Mouse (Mus musculus): Measurements from ENCODE around the gene Ubn2. TPM values are rescaled to one million over a fixed set of nuclear protein-coding genes. Genes with fewer than 3 reads are reported as not detected.
"Not testable (repeated sequence)": the region's sequence is repeated elsewhere in the genome, so short reads cannot be mapped to it uniquely, and the experiment has no call there.

Ubn2 gene
- polyA plus RNA-seq, 1 experiment from 2014 or later: 22.9 TPM

- not testable (repeated sequence) for H3K4me1 ChIP-seq (ENCODE audit: control insufficient read depth, insufficient read depth, low read length); H3K36me3 ChIP-seq (ENCODE audit: control insufficient read depth, insufficient read depth, low read length); H3K4me2 ChIP-seq (replicated peaks; ENCODE audit: low read depth, low read length); H3K27me3 ChIP-seq (ENCODE audit: control insufficient read depth, insufficient read depth, low read length); H3K9me3 ChIP-seq (ENCODE audit: control insufficient read depth, low read depth, low read length); H3K9ac ChIP-seq (replicated peaks; ENCODE audit: low read depth, low read length); H3K4me3 ChIP-seq (ENCODE audit: low read depth, low read length); H3K27ac ChIP-seq (ENCODE audit: low read length); ATAC-seq (ENCODE audit: insufficient number of reproducible peaks, insufficient read depth, low FRiP score, low read depth)
- 87% methylated on average over 2 of the region's 2 CpGs for WGBS
These were observed 113.3 kb downstream of the Ubn2 start for GRCm38 (mm10) chr6:38547005-38547404.

GRCm38 (mm10) chr6:38547707-38548106 is 114.0 kb downstream of the Ubn2 start:
- Histone ChIP-seq H3K27me3 (ENCODE audit: control insufficient read depth, insufficient read depth, low read length) (no peaks in the 10 kb centered on the region), H3K27ac (ENCODE audit: low read length) (no peak overlapping the region), H3K9me3 (ENCODE audit: control insufficient read depth, low read depth, low read length) (no peaks in the 10 kb centered on the region), H3K4me1 (ENCODE audit: control insufficient read depth, insufficient read depth, low read length) (0 out of 2 replicates have a peak, but pooled peaks cover 4% of the 10 kb centered on the region), H3K9ac (replicated peaks; ENCODE audit: low read depth, low read length) (no peak overlapping the region), H3K4me3 (ENCODE audit: low read depth, low read length) (no peak overlapping the region), H3K4me2 (replicated peaks; ENCODE audit: low read depth, low read length) (no peak overlapping the region), H3K36me3 (ENCODE audit: control insufficient read depth, insufficient read depth, low read length) (no peaks in the 10 kb centered on the region)
- WGBS: 61% methylated on average over 1 of the region's 1 CpGs
- ATAC-seq (ENCODE audit: insufficient number of reproducible peaks, insufficient read depth, low FRiP score, low read depth): no peak

GRCm38 (mm10) chr6:38548595-38548994 is 114.8 kb downstream of the Ubn2 start:
- ATAC-seq (ENCODE audit: insufficient number of reproducible peaks, insufficient read depth, low FRiP score, low read depth); H3K4me1 ChIP-seq (ENCODE audit: control insufficient read depth, insufficient read depth, low read length); H3K4me3 ChIP-seq (ENCODE audit: low read depth, low read length); H3K27me3 ChIP-seq (ENCODE audit: control insufficient read depth, insufficient read depth, low read length); H3K9me3 ChIP-seq (ENCODE audit: control insufficient read depth, low read depth, low read length); H3K4me2 ChIP-seq (replicated peaks; ENCODE audit: low read depth, low read length); H3K27ac ChIP-seq (ENCODE audit: low read length); H3K36me3 ChIP-seq (ENCODE audit: control insufficient read depth, insufficient read depth, low read length); H3K9ac ChIP-seq (replicated peaks; ENCODE audit: low read depth, low read length): not testable (repeated sequence)
- 92% methylated on average over 7 of the region's 7 CpGs for WGBS

GRCm38 (mm10) chr6:38549840-38550239 is 116.1 kb downstream of the Ubn2 start:
- not testable (repeated sequence) for H3K27ac ChIP-seq (ENCODE audit: low read length); H3K27me3 ChIP-seq (ENCODE audit: control insufficient read depth, insufficient read depth, low read length); H3K36me3 ChIP-seq (ENCODE audit: control insufficient read depth, insufficient read depth, low read length); ATAC-seq (ENCODE audit: insufficient number of reproducible peaks, insufficient read depth, low FRiP score, low read depth); H3K9me3 ChIP-seq (ENCODE audit: control insufficient read depth, low read depth, low read length)
- peak overlapping the region; percentile 66 for H3K4me2 ChIP-seq (replicated peaks; ENCODE audit: low read depth, low read length)
- WGBS: 82% methylated on average over 6 of the region's 6 CpGs
- H3K9ac ChIP-seq (replicated peaks; ENCODE audit: low read depth, low read length): 0 out of 2 replicates have a peak overlapping the region, but pooled peaks have one; percentile 90
- peak overlapping the region; percentile 72; the same call in 1 of the 2 replicates for H3K4me3 ChIP-seq (ENCODE audit: low read depth, low read length)
- H3K4me1 ChIP-seq (ENCODE audit: control insufficient read depth, insufficient read depth, low read length): peaks cover 12% of the 10 kb centered on the region; the same call in 1 of the 2 replicates

- Histone ChIP-seq H3K4me3 (ENCODE audit: low read depth, low read length) (peak overlapping the region; percentile 72), H3K4me1 (ENCODE audit: control insufficient read depth, insufficient read depth, low read length) (peaks cover 12% of the 10 kb centered on the region; the same call in 1 of the 2 replicates), H3K36me3 (ENCODE audit: control insufficient read depth, insufficient read depth, low read length) (peaks cover 4% of the 10 kb centered on the region; the same call in 1 of the 2 replicates), H3K27ac (ENCODE audit: low read length) (peak overlapping the region; percentile 99), H3K4me2 (replicated peaks; ENCODE audit: low read depth, low read length) (peak overlapping the region; percentile 66), H3K27me3 (ENCODE audit: control insufficient read depth, insufficient read depth, low read length) (no peaks in the 10 kb centered on the region), H3K9ac (replicated peaks; ENCODE audit: low read depth, low read length) (peak overlapping the region; percentile 90), H3K9me3 (ENCODE audit: control insufficient read depth, low read depth, low read length) (no peaks in the 10 kb centered on the region)
- ATAC-seq (ENCODE audit: insufficient number of reproducible peaks, insufficient read depth, low FRiP score, low read depth): peak; percentile 15
- WGBS: 5% methylated on average over 28 of the region's 28 CpGs
These were observed 116.7 kb downstream of the Ubn2 start for GRCm38 (mm10) chr6:38550250-38551061.

- Histone ChIP-seq H3K9me3 (ENCODE audit: control insufficient read depth, low read depth, low read length) (no peaks in the 10 kb centered on the region), H3K4me1 (ENCODE audit: control insufficient read depth, insufficient read depth, low read length) (peaks cover 12% of the 10 kb centered on the region; the same call in 1 of the 2 replicates), H3K9ac (replicated peaks; ENCODE audit: low read depth, low read length) (peak within 1 kb of the TSS; percentile 94), H3K4me2 (replicated peaks; ENCODE audit: low read depth, low read length) (peak within 1 kb of the TSS; percentile 66), H3K27me3 (ENCODE audit: control insufficient read depth, insufficient read depth, low read length) (no peaks in the 10 kb centered on the region), H3K36me3 (ENCODE audit: control insufficient read depth, insufficient read depth, low read length) (peaks cover 4% of the 10 kb centered on the region; the same call in 1 of the 2 replicates), H3K27ac (ENCODE audit: low read length) (peak within 1 kb of the TSS; percentile 99), H3K4me3 (ENCODE audit: low read depth, low read length) (peak within 1 kb of the TSS; percentile 72)
- peak; percentile 90 for ATAC-seq (ENCODE audit: insufficient number of reproducible peaks, insufficient read depth, low FRiP score, low read depth)
- WGBS: under 1% methylated on average over 82 of the region's 98 CpGs
These were observed 117.6 kb downstream of the Ubn2 start, which contains the start of gene Luc7l2 for GRCm38 (mm10) chr6:38551062-38551988. Luc7l2 (plus strand) TSS chr6:38551334.

GRCm38 (mm10) chr6:38551989-38552635 is 118.4 kb downstream of the Ubn2 start:
- no peaks in the 10 kb centered on the region for H3K9me3 ChIP-seq (ENCODE audit: control insufficient read depth, low read depth, low read length)
- peaks cover 12% of the 10 kb centered on the region; the same call in 1 of the 2 replicates for H3K4me1 ChIP-seq (ENCODE audit: control insufficient read depth, insufficient read depth, low read length)
- peak overlapping the region; percentile 72 for H3K4me3 ChIP-seq (ENCODE audit: low read depth, low read length)
- peak; percentile 96 for ATAC-seq (ENCODE audit: insufficient number of reproducible peaks, insufficient read depth, low FRiP score, low read depth)
- peak overlapping the region; percentile 38 for H3K4me2 ChIP-seq (replicated peaks; ENCODE audit: low read depth, low read length)
- under 1% methylated on average over 31 of the region's 32 CpGs for WGBS
- H3K27ac ChIP-seq (ENCODE audit: low read length): peak overlapping the region; percentile 99
- H3K36me3 ChIP-seq (ENCODE audit: control insufficient read depth, insufficient read depth, low read length): peaks cover 4% of the 10 kb centered on the region; the same call in 1 of the 2 replicates
- H3K27me3 ChIP-seq (ENCODE audit: control insufficient read depth, insufficient read depth, low read length): no peaks in the 10 kb centered on the region
- peak overlapping the region; percentile 94 for H3K9ac ChIP-seq (replicated peaks; ENCODE audit: low read depth, low read length)
